Mouse (Mus musculus) bone marrow macrophage, adult 2 months (primary cell): ENCODE measurements around the gene Rcl1.

ENCODE experiments used
- CTCF ChIP-seq: IDR thresholded peaks from 2 replicates; pipeline ENCODE4 v1.5.1; 2012; ENCODE audit warnings: low read depth, mild to moderate bottlenecking, low read length, moderate library complexity
- POLR2A ChIP-seq: IDR thresholded peaks from 2 replicates; pipeline ENCODE4 v1.6.1; 2012; ENCODE audit warnings: mild to moderate bottlenecking, low read depth, low read length, borderline replicate concordance

DNA sequence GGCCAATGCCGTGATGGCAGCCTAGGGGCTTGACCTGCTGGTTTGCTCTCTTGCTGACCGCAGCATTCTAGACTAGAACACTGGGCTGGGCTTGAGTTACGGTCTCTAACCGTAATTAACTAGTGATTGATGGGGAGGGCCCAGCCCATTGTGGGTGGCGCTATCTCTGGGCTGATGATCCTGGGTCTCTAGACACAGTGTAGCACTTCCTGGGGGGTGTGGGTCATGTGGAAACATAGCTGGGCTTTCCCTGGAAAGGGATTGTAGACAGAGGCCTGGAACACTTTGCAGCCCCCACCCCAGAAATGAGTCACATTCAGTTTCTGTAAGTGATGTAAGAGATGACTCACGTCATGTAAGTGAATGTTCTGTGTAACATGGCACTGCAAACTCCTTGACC is 48.9 kb downstream of the Rcl1 start:
- TF ChIP-seq CTCF = no peak
- TF ChIP-seq POLR2A = no peak
